Mouse (Mus musculus): ENCODE measurements around the gene Mrpl22.
"Not testable (repeated sequence)": the region's sequence is repeated elsewhere in the genome, so short reads cannot be mapped to it uniquely, and the experiment has no call there.

Mrpl22 gene

DNA sequence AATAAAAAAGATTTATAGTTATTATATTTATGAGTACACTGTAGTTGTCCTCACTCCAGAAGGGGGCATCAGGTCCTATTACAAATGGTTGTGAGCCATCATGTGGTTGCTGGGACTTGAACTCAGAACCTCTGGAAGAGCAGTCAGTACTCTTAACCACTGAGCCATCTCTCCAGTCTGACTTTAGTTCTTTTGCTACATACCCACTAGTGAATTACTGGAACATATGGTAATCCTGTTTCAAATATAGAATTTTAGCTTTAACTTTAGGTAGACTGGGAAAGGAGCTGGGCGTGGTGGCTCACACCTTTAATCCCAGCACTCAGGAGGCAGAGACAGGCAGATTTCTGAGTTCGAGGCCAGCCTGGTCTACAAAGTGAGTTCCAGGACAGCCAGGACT is 56.6 kb downstream of the Mrpl22 start:
- DNase-seq (ENCODE audit: low spot score) = not testable (repeated sequence)

Measured in urinary bladder, postnatal 14 days (tissue).